Mouse (Mus musculus) retina, adult 2 months (tissue): ENCODE measurements around the gene Cdkl4.
A peak's percentile ranks its signal among the peaks of the same experiment; 100 is the strongest.
"Not testable (repeated sequence)": the region's sequence is repeated elsewhere in the genome, so short reads cannot be mapped to it uniquely, and the experiment has no call there.

ENCODE experiments used
- DNase-seq: peaks from one replicate; pipeline ENCODE4 v3.0.0-alpha.2; 2012; ENCODE audit warnings: low read depth, low spot score

The Cdkl4 gene

GRCm38 (mm10) chr17:80563762-80564610 lies 13.6 kb downstream of the Cdkl4 start:
- not testable (repeated sequence) for DNase-seq

- DNase-seq = no peak
These were observed 14.8 kb downstream of the Cdkl4 start for GRCm38 (mm10) chr17:80562792-80563191.

GRCm38 (mm10) chr17:80560669-80561401 lies 16.8 kb downstream of the Cdkl4 start:
- no peak for DNase-seq

- no peak for DNase-seq
These were observed 17.9 kb downstream of the Cdkl4 start for GRCm38 (mm10) chr17:80559745-80560144.

- DNase-seq = no peak
These were observed 18.6 kb downstream of the Cdkl4 start for GRCm38 (mm10) chr17:80559050-80559449.

- DNase-seq = no peak
These were observed 19.0 kb downstream of the Cdkl4 start for GRCm38 (mm10) chr17:80558583-80558982.

GRCm38 (mm10) chr17:80557461-80557860 lies 20.2 kb downstream of the Cdkl4 start:
- no peak for DNase-seq

- DNase-seq = peak; percentile 71
These were observed 24.0 kb downstream of the Cdkl4 start for GRCm38 (mm10) chr17:80553318-80554270.

- DNase-seq = no peak
These were observed 25.0 kb downstream of the Cdkl4 start for GRCm38 (mm10) chr17:80552653-80553052.

GRCm38 (mm10) chr17:80550981-80551380 lies 26.6 kb downstream of the Cdkl4 start:
- DNase-seq = no peak

GRCm38 (mm10) chr17:80546846-80547245 lies 30.8 kb downstream of the Cdkl4 start:
- no peak for DNase-seq

GRCm38 (mm10) chr17:80546227-80546626 lies 31.4 kb downstream of the Cdkl4 start:
- no peak for DNase-seq

GRCm38 (mm10) chr17:80543646-80544045 lies 34.0 kb downstream of the Cdkl4 start:
- no peak for DNase-seq

GRCm38 (mm10) chr17:80537136-80537535 lies 40.5 kb downstream of the Cdkl4 start:
- DNase-seq = no peak

GRCm38 (mm10) chr17:80535633-80536032 lies 42.0 kb downstream of the Cdkl4 start:
- no peak for DNase-seq

GRCm38 (mm10) chr17:80531351-80531750 lies 46.3 kb downstream of the Cdkl4 start:
- DNase-seq = not testable (repeated sequence)

- no peak for DNase-seq
These were observed 54.4 kb downstream of the Cdkl4 start for GRCm38 (mm10) chr17:80523231-80523630.

- DNase-seq = no peak
These were observed 55.4 kb downstream of the Cdkl4 start for GRCm38 (mm10) chr17:80522229-80522556.

GRCm38 (mm10) chr17:80521521-80522228 lies 55.9 kb downstream of the Cdkl4 start:
- DNase-seq = no peak

- no peak for DNase-seq
These were observed 57.1 kb downstream of the Cdkl4 start for GRCm38 (mm10) chr17:80520537-80520936.

- no peak for DNase-seq
These were observed 58.8 kb downstream of the Cdkl4 start for GRCm38 (mm10) chr17:80518811-80519210.
